Mouse (Mus musculus) intestine, embryonic 16.5 days (tissue): Measurements from ENCODE around the gene Txnrd2. TPM values are rescaled to one million over a fixed set of nuclear protein-coding genes. Genes with fewer than 3 reads are reported as not detected.

Source experiments
- ATAC-seq: fragments of 200-750 bp; cut with Nextera tagmentation; 2 replicates; pipeline ENCODE4 v1.8.0; 2017; ENCODE audit warnings: moderate TSS enrichment, moderate library complexity
- H3K27ac ChIP-seq: fragments of 300-500 bp; sonication (generic); 2 replicates; pipeline ENCODE4 v1.5.1; 2014; ENCODE audit warnings: mild to moderate bottlenecking, low read length
- H3K27me3 ChIP-seq: fragments of 300-500 bp; sonication (generic); replicated peaks from 2 replicates; pipeline ENCODE4 v1.6.1; 2014; ENCODE audit warnings: low read length, control low read depth, mixed read lengths; ENCODE audit not compliant: control insufficient read depth, insufficient read depth
- H3K36me3 ChIP-seq: fragments of 300-500 bp; sonication (generic); 2 replicates; pipeline ENCODE4 v1.6.1; 2014; ENCODE audit warnings: low read length, control low read depth; ENCODE audit not compliant: control insufficient read depth, insufficient read depth
- H3K4me1 ChIP-seq: fragments of 300-500 bp; sonication (generic); 2 replicates; pipeline ENCODE4 v1.6.1; 2014; ENCODE audit warnings: low read length, control low read depth, mixed read lengths; ENCODE audit not compliant: control insufficient read depth, insufficient read depth
- H3K4me2 ChIP-seq: fragments of 300-500 bp; sonication (generic); 2 replicates; pipeline ENCODE4 v1.6.1; 2014; ENCODE audit warnings: low read depth, low read length, control low read depth
- H3K4me3 ChIP-seq: fragments of 300-500 bp; sonication (generic); 2 replicates; pipeline ENCODE4 v1.5.1; 2014; ENCODE audit warnings: mild to moderate bottlenecking, low read length
- H3K9ac ChIP-seq: fragments of 300-500 bp; sonication (generic); 2 replicates; pipeline ENCODE4 v1.6.1; 2014; ENCODE audit warnings: low read depth, low read length
- H3K9me3 ChIP-seq: fragments of 300-500 bp; sonication (generic); 2 replicates; pipeline ENCODE4 v1.6.1; 2016; ENCODE audit warnings: low read length, control low read depth; ENCODE audit not compliant: control insufficient read depth
- WGBS: fragments of 180-500 bp; shearing (Covaris S2); extraction: QIAGEN DNeasy Blood & Tissue Kit; methylation state at CpG from one replicate; pipeline ENCODE4 v1.1.7; 2014; 5-methylcytosine and 5-hydroxymethylcytosine counted together
- polyA plus RNA-seq: library from polyadenylated mRNA; unstranded; fragments of >200 nt; fragmentation: Nextera tagmentation; extraction: Ambion mirVana; gene quantifications from 2 replicates; pipeline ENCODE4 v1.2.1, GENCODE M21; 2015

Txnrd2 gene
- polyA plus RNA-seq = 28.4 and 29.8 TPM in 2 replicates

GRCm38 (mm10) chr16:18426215-18426791 lies at the start of gene Txnrd2:
Gene Txnrd2, plus strand, starts transcription at chr16:18426384.
- Histone ChIP-seq H3K36me3 (no peaks in the 10 kb centered on the region; the same call in 1 of the 2 replicates), H3K27me3 (no peaks in the 10 kb centered on the region), H3K9ac (peak within 1 kb of the TSS; percentile 80), H3K4me1 (peaks cover 30% of the 10 kb centered on the region; the same call in 1 of the 2 replicates), H3K4me3 (peak within 1 kb of the TSS; percentile 61), H3K27ac (peak within 1 kb of the TSS; percentile 34), H3K4me2 (peak within 1 kb of the TSS; percentile 74), H3K9me3 (no peaks in the 10 kb centered on the region)
- under 1% methylated on average over 52 of the region's 52 CpGs for WGBS
- peak; percentile 84 for ATAC-seq

- Histone ChIP-seq H3K27me3 (no peaks in the 10 kb centered on the region), H3K4me3 (no peak overlapping the region), H3K9ac (no peak overlapping the region), H3K27ac (peak overlapping the region; percentile 37; the same call in 1 of the 2 replicates), H3K4me1 (peaks cover 16% of the 10 kb centered on the region), H3K9me3 (no peaks in the 10 kb centered on the region), H3K36me3 (no peaks in the 10 kb centered on the region), H3K4me2 (no peak overlapping the region)
- 0 out of 2 replicates have a peak, but pooled peaks have one; percentile 49 for ATAC-seq
- 29% methylated on average over 3 of the region's 3 CpGs for WGBS
Observed at GRCm38 (mm10) chr16:18377203-18377602, 49.0 kb upstream of the Txnrd2 start.

- no peaks in the 10 kb centered on the region for H3K27me3 ChIP-seq
- ATAC-seq = no peak
- no peak overlapping the region for H3K27ac ChIP-seq
- no peaks in the 10 kb centered on the region for H3K9me3 ChIP-seq
- WGBS = 25% methylated on average over 1 of the region's 1 CpGs
- H3K4me3 ChIP-seq = no peak overlapping the region
- H3K4me1 ChIP-seq = peaks cover 25% of the 10 kb centered on the region
- no peaks in the 10 kb centered on the region for H3K36me3 ChIP-seq
- no peak overlapping the region for H3K9ac ChIP-seq
- H3K4me2 ChIP-seq = no peak overlapping the region
Observed at GRCm38 (mm10) chr16:18378489-18378888, 47.7 kb upstream of the Txnrd2 start.

DNA sequence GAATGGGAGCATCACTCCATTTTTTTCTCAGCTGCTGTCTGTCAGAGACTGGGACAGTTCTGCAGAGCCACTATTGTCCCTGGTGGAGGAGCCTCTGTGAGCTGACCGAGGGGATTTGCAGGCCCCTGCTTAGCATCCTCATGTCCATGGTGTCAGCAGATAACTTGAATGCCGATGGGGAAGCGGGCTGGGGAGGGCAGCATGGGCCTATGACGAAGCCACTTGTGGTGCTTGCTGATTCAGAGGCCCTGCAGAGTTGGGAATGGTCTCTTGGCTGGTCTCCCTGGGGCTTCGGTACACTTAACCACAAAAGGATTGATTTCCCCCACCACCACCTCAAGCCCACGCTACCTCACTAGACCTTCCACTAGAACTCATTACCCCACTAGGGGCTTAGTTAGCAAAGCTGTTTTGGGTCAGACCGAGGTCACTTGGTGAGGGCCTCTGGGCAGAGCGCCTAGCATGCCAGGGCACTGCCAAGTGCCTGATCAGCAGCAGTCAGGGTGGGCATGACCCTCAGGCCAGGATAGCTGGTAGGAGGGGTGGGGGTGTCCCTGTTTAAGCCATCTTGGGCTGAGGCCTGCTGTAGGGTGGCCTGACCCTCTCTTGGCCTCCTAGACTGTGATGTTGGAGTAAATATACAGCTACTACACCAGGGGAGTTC lies 46.7 kb upstream of the Txnrd2 start:
- peaks cover 27% of the 10 kb centered on the region for H3K4me1 ChIP-seq
- 78% methylated on average over 8 of the region's 8 CpGs for WGBS
- no peaks in the 10 kb centered on the region for H3K36me3 ChIP-seq
- H3K9me3 ChIP-seq = no peaks in the 10 kb centered on the region
- ATAC-seq = no peak
- H3K27me3 ChIP-seq = no peaks in the 10 kb centered on the region
- H3K9ac ChIP-seq = no peak overlapping the region
- no peak overlapping the region for H3K4me2 ChIP-seq
- H3K4me3 ChIP-seq = no peak overlapping the region
- no peak overlapping the region for H3K27ac ChIP-seq

DNA sequence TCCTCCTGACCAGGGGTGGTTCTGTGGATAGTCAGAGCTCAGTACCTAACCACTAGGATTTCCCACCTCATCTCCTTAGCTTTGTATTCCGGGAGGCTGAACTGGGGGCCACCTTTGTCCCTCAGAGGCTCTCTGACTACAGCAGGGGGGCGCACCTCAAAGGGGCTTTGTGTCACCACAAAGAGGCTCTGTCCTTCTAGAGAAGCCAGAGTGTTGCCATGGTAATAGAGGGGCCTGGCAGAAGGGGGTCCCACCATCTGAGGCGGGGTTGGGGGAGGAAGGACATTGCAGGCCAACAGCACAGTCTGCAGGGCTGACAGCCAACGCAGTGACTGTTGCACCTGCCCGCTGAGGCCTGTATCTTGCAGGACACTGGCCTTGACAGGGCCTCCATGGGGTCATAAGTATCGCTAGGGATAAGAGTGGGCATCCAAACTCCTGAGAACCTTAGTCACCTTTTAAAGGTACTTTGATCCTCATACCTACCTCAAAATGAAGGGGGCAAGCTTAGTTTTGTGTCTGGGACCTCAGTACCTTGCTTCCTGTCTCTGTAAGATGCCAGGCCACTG lies 45.6 kb upstream of the Txnrd2 start:
- H3K36me3 ChIP-seq = no peaks in the 10 kb centered on the region
- H3K27me3 ChIP-seq = no peaks in the 10 kb centered on the region
- H3K4me2 ChIP-seq = no peak overlapping the region
- ATAC-seq = no peak; the same call in 1 of the 2 replicates
- H3K4me1 ChIP-seq = peaks cover 27% of the 10 kb centered on the region
- no peak overlapping the region for H3K9ac ChIP-seq
- no peaks in the 10 kb centered on the region for H3K9me3 ChIP-seq
- WGBS = 51% methylated on average over 6 of the region's 6 CpGs
- no peak overlapping the region for H3K27ac ChIP-seq
- H3K4me3 ChIP-seq = no peak overlapping the region

DNA sequence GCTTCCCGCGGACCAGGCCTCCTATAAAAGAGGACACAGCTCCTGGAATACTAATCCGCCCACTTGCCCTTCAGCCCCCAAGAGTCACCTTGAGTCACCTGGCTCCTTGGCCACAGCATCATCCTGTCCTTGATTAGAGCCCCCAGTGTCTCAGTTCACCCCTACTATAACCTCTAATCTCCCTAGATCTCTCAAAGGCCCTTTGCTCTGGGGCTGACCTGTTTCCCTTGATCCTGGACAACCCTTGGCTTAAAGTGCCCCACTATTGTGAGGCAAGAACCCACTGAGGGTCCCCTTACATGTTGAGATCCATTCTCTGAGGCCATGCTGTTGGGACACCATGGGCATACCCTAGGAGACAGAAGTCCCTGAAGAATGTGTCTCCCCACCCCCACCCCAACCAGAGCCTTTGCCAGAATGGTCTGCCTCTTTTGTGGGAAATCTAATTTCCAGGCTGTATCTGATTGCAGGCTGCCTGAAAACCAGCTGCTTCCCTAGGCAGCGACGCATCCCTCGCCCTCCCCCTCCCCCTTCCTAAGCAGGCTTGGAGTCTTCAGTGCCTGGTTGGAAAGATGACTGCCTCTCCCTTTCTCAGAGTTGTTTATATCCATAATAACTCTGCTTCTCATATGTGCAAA lies 44.4 kb upstream of the Txnrd2 start:
- no peak overlapping the region for H3K4me2 ChIP-seq
- WGBS = 53% methylated on average over 6 of the region's 6 CpGs
- peak overlapping the region; percentile 57 for H3K27ac ChIP-seq
- ATAC-seq = peak; percentile 56; the same call in 1 of the 2 replicates
- H3K4me3 ChIP-seq = no peak overlapping the region
- H3K9ac ChIP-seq = no peak overlapping the region
- peaks cover 24% of the 10 kb centered on the region for H3K4me1 ChIP-seq
- no peaks in the 10 kb centered on the region for H3K27me3 ChIP-seq
- no peaks in the 10 kb centered on the region for H3K9me3 ChIP-seq
- H3K36me3 ChIP-seq = no peaks in the 10 kb centered on the region

GRCm38 (mm10) chr16:18383045-18383726 lies 43.0 kb upstream of the Txnrd2 start:
- WGBS = 74% methylated on average over 9 of the region's 9 CpGs
- Histone ChIP-seq H3K4me2 (no peak overlapping the region), H3K27ac (peak overlapping the region; percentile 53; the same call in 1 of the 2 replicates), H3K4me3 (no peak overlapping the region), H3K36me3 (no peaks in the 10 kb centered on the region), H3K9me3 (no peaks in the 10 kb centered on the region), H3K9ac (no peak overlapping the region), H3K27me3 (no peaks in the 10 kb centered on the region), H3K4me1 (peaks cover 30% of the 10 kb centered on the region)
- ATAC-seq = no peak

GRCm38 (mm10) chr16:18383756-18384155 lies 42.4 kb upstream of the Txnrd2 start:
- Histone ChIP-seq H3K4me1 (peaks cover 36% of the 10 kb centered on the region), H3K27ac (peak overlapping the region; percentile 53; the same call in 1 of the 2 replicates), H3K27me3 (no peaks in the 10 kb centered on the region), H3K4me2 (no peak overlapping the region), H3K9ac (no peak overlapping the region), H3K4me3 (no peak overlapping the region), H3K36me3 (no peaks in the 10 kb centered on the region), H3K9me3 (no peaks in the 10 kb centered on the region)
- no peak for ATAC-seq
- 39% methylated on average over 3 of the region's 3 CpGs for WGBS

- Histone ChIP-seq H3K4me2 (no peak overlapping the region), H3K9me3 (no peaks in the 10 kb centered on the region), H3K36me3 (no peaks in the 10 kb centered on the region), H3K27me3 (no peaks in the 10 kb centered on the region), H3K4me3 (no peak overlapping the region), H3K27ac (no peak overlapping the region), H3K4me1 (peaks cover 37% of the 10 kb centered on the region), H3K9ac (no peak overlapping the region)
- no peak for ATAC-seq
- WGBS = 77% methylated on average over 7 of the region's 7 CpGs
Observed at GRCm38 (mm10) chr16:18384211-18384610, 42.0 kb upstream of the Txnrd2 start.
